Mouse (Mus musculus) lung, postnatal 25 days (tissue): ENCODE measurements around the gene 2810004N23Rik.

Experiments
- DNase-seq: peaks from one replicate; pipeline ENCODE4 v3.0.0; 2022; ENCODE audit warnings: low spot score

The 2810004N23Rik gene

GRCm38 (mm10) chr8:124823497-124823896, 39.4 kb downstream of the 2810004N23Rik start:
- no peak for DNase-seq

DNA sequence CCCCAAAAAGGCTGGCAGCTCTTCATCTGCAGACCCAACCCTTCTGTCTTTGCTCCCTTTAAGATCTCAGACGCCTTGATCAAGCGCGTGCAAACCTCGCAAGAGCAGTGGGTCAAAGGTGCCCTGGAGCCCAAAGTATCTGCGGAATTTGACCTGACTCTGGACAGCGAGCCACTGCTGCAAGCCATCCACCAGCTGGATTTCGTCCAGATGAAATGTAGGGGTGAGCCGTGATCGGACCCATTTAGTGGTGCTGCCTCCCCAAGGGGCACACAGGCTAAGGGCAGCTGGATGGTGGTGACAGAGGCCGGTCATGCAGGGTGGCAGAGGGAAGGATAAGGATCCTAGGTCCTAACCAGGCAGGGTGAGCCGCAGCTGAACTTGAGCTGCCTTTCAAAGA, 42.8 kb downstream of the 2810004N23Rik start:
- no peak for DNase-seq

GRCm38 (mm10) chr8:124819612-124820115, 43.3 kb downstream of the 2810004N23Rik start:
- no peak for DNase-seq

- DNase-seq: no peak
Measured at GRCm38 (mm10) chr8:124817361-124817760, 45.6 kb downstream of the 2810004N23Rik start.

DNA sequence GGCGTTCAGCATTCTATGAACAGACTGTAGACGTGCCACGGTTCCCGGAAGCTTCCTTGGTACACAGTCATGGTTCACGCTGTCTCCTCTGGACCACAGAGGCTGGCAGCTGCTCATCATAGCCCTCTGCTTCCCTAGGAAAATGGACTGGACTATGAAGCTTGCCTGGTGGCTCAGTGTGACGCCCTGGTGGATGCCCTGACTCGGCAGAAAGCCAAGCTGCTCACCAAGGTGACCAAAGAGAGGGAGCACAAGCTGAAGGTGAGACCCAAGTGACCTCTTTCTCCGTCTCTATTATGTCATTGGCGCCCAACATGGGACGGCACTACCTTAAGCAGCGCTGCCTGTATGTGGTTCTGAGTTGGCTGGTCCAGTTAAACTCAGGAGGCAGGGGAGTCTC, 46.1 kb downstream of the 2810004N23Rik start:
- DNase-seq: no peak

DNA sequence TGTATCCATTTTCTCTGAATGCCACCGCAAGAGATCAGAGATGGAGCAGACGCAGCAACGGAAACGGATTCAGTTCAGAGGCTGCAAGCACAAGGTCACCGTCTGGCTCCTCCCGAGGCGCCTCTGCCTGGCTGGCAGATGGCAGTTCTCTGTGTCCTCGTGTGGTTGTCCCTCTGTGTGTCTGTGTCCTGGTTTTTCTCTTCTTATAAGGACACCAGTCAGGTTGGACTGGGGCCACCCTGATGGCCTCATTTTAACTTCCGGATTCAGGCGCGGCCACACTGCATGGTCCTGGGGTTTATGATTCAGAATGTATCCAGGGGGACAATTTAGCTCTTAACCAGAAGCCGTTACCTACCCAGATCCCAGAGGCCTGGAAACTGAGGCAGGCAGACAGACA, 47.0 kb downstream of the 2810004N23Rik start:
- no peak for DNase-seq

DNA sequence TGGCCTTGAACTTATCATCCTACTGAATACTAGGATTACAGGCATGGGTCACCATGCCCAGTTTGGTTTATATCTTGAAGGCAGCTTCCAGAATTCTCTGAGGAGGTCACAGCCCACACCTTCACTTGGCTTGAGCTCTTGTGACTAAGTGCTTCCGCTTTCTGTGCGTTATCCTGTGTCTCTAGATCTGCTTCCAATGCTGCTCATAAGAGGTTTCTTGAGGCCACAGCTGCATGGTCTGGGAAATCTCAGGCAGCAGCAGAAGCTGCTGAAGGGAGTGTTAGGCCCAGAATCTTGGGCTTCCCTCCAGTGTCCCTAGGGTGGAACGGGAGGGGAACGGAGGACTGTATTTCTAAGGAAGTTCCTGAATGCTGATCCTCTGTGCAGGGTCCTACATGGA, 49.6 kb downstream of the 2810004N23Rik start:
- no peak for DNase-seq

GRCm38 (mm10) chr8:124810689-124811394, 52.1 kb downstream of the 2810004N23Rik start:
- no peak for DNase-seq

- no peak for DNase-seq
Measured at GRCm38 (mm10) chr8:124810056-124810610, 52.8 kb downstream of the 2810004N23Rik start.

DNA sequence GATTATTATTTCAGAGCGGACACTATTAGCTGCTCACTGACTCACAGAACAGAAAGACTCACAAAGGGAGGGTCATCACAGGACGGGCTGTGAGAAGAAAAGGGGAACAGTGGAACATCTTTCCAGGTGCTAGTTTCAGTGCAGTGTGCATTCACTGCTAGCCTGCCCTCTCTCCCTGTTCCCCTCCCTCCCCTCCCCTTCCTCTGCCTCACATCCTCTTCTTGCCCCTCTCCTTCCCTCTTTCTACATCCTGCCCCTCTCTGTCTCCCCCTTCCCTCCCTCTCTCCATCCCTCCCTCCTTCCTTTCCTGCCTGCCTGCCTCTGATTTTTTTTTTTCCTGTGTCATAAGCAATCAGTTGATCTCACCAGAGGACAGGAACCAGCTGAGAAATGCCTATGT, 53.5 kb downstream of the 2810004N23Rik start:
- DNase-seq: no peak

GRCm38 (mm10) chr8:124805990-124806389, 56.9 kb downstream of the 2810004N23Rik start:
- no peak for DNase-seq

- DNase-seq: no peak
Measured at GRCm38 (mm10) chr8:124803824-124804702, 58.9 kb downstream of the 2810004N23Rik start.

GRCm38 (mm10) chr8:124800542-124800941, 62.4 kb downstream of the 2810004N23Rik start:
- DNase-seq: no peak

DNA sequence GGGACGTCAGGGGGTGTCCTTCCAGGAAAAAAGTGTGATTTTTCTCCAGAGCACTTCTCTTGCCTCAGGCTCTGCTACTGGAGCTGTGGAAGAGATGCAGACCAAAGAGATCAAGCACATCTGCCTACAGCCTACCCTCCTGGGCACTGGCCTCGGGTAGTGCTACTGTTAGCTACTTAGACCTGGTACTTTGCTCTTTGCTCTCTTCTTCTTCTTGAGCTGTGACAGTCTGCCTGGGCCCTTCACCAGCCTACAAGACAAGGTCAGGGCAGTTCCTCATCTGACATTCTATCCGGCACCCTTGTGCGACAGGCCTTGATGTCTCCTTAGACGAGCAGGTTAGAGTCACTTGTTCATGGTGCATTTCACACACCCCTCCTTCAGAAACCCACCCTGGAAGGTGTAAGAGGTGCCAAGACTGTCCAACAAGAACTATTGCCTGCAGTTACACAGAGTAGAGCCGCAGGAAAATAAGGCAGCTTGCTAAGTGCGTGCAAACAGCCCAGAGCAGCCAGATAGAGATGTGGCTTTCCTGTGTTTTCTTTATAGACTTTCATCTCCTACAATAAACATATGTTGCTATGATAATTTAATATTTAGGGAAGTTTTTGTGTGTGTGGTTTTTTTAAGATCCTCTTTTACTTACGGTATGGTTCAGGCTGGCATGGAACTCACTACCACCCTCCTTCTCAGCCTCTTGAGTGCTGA, 67.0 kb downstream of the 2810004N23Rik start:
- DNase-seq: no peak

- DNase-seq: peak; percentile 18
Measured at GRCm38 (mm10) chr8:124794486-124794780, 68.5 kb downstream of the 2810004N23Rik start.

GRCm38 (mm10) chr8:124793661-124794485, 69.0 kb downstream of the 2810004N23Rik start:
- DNase-seq: no peak

DNA sequence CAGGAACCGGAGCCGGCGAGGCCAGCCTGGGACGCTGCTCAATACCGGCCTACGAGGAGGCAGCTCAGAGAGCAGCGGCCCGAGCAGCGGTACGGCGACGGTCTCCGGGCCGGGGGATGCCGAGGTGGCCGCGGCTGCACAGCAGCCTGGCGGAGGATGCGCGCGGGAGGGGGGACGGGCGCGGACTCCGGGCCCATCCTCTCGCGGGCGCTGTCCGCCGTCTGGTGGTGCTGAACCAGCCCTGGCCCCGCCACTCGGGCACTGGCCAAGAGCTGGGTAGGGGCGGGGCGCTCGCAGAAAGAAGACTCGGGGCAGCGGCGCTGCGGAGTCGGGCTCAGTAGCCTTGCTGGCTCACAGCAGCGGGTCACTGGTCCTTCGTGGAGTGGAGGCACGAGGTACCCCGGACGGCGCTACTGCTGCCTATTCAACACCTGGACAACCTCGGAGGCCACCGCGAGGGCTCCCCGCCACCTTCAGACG, 69.7 kb downstream of the 2810004N23Rik start:
- peak; percentile 82 for DNase-seq

DNA sequence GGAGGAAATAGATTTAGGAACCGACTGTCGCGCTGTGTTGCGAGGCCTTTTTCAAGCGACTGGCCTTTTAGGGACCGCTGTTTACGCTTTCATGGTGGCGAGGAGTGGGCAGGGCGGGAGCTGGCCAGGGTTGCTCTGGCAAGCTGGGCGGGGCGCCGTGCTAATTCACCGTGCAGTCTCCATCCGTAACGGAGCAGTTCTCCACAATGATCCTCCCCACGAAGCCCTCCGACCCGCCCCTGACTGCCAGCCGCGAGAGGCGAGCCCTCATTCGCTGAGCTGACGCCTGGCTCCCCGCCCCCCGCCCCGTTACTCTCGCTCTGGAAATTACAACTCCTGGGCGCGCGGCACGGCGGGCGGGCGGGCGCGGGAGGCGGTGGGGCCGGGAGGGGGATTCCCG, 70.2 kb downstream of the 2810004N23Rik start, which contains the start of gene Trim67:
Trim67 (plus strand) TSS at position 385 of the 400 bp plus-strand sequence.
- no peak for DNase-seq

- DNase-seq: no peak
Measured at GRCm38 (mm10) chr8:124792186-124792585, 70.7 kb downstream of the 2810004N23Rik start.

GRCm38 (mm10) chr8:124791751-124792150, 71.2 kb downstream of the 2810004N23Rik start:
- DNase-seq: no peak

- DNase-seq: no peak
Measured at GRCm38 (mm10) chr8:124790676-124791075, 72.2 kb downstream of the 2810004N23Rik start.
